Mouse (Mus musculus): ENCODE measurements at regions not wholly inside any gene's neighbourhood (a gene's known extent, or its start where the extent isn't known, plus 50 kb on each side); places are given as distances from the start of the nearest gene placed in this dataset.

- H3K4me1 ChIP-seq (ENCODE audit: control insufficient read depth in 2 of 2, insufficient read depth in 2 of 2, low read length in 2 of 2, poor library complexity in 1 of 2) = no peaks in the 10 kb centered on the region
Measured at GRCm38 (mm10) chr12:25439029-25439551, 342.1 kb upstream of the Id2 start.

GRCm38 (mm10) chr12:25438217-25439028 is 341.5 kb upstream of the Id2 start:
- no peak overlapping the region for H3K4me3 ChIP-seq (ENCODE audit: insufficient read depth in 1 of 2, low read depth in 1 of 2, low read length in 2 of 2, poor library complexity in 1 of 2, severe bottlenecking in 1 of 2)
- peak; percentile 84 for TF ChIP-seq ZNF384 (IDR thresholded peaks at IDR 0.05; ENCODE audit: low read depth, low read length)
- no peak for TF ChIP-seq ZC3H11A (IDR thresholded peaks at IDR 0.05; ENCODE audit: borderline replicate concordance, low read depth, low read length)
- TF ChIP-seq HCFC1 (IDR thresholded peaks at IDR 0.05; ENCODE audit: borderline replicate concordance, insufficient read depth, low read length) = no peak
- TF ChIP-seq CHD2 (IDR thresholded peaks at IDR 0.05; ENCODE audit: low read depth, low read length) = no peak
- H3K9me3 ChIP-seq (ENCODE audit: control insufficient read depth, insufficient read depth, low read depth, low read length) = no peaks in the 10 kb centered on the region
- H3K27ac ChIP-seq (ENCODE audit: insufficient read depth, low read depth, low read length, poor library complexity, severe bottlenecking) = no peak overlapping the region
- H3K36me3 ChIP-seq (ENCODE audit: control insufficient read depth, insufficient read depth, low read length, poor library complexity, severe bottlenecking) = no peaks in the 10 kb centered on the region
- in situ Hi-C loops (cut with MboI; ENCODE audit: low sequenced_read_pairs in 2 of 2, unreplicated experiment in 2 of 2) = no loop called here
- no peak for DNase-seq (ENCODE audit: low read depth, low spot score)
- no peaks in the 10 kb centered on the region for H3K4me1 ChIP-seq (ENCODE audit: control insufficient read depth in 2 of 2, insufficient read depth in 2 of 2, low read length in 2 of 2, poor library complexity in 1 of 2)
- H3K9ac ChIP-seq (ENCODE audit: insufficient read depth, low read depth, low read length, poor library complexity, severe bottlenecking) = no peak overlapping the region

More at GRCm38 (mm10) chr12:25439029-25439551, 342.1 kb upstream of the Id2 start:
- no peak for DNase-seq (ENCODE audit: low read depth, low spot score)
- no peak overlapping the region for H3K27ac ChIP-seq (ENCODE audit: insufficient read depth, low read depth, low read length, poor library complexity, severe bottlenecking)
- H3K9me3 ChIP-seq (ENCODE audit: control insufficient read depth, insufficient read depth, low read depth, low read length) = no peaks in the 10 kb centered on the region
- no peak overlapping the region for H3K4me3 ChIP-seq (ENCODE audit: insufficient read depth in 1 of 2, low read depth in 1 of 2, low read length in 2 of 2, poor library complexity in 1 of 2, severe bottlenecking in 1 of 2)
- H3K36me3 ChIP-seq (ENCODE audit: control insufficient read depth, insufficient read depth, low read length, poor library complexity, severe bottlenecking) = no peaks in the 10 kb centered on the region
- no peak overlapping the region for H3K9ac ChIP-seq (ENCODE audit: insufficient read depth, low read depth, low read length, poor library complexity, severe bottlenecking)
- no peak for TF ChIP-seq CHD2 (IDR thresholded peaks at IDR 0.05; ENCODE audit: low read depth, low read length)
- no peak for TF ChIP-seq HCFC1 (IDR thresholded peaks at IDR 0.05; ENCODE audit: borderline replicate concordance, insufficient read depth, low read length)
- TF ChIP-seq ZC3H11A (IDR thresholded peaks at IDR 0.05; ENCODE audit: borderline replicate concordance, low read depth, low read length) = no peak
- TF ChIP-seq ZNF384 (IDR thresholded peaks at IDR 0.05; ENCODE audit: low read depth, low read length) = no peak
- no peak for TF ChIP-seq MAFK (IDR thresholded peaks at IDR 0.05; ENCODE audit: insufficient read depth, low read depth, low read length)
- in situ Hi-C loops (cut with MboI; ENCODE audit: low sequenced_read_pairs in 2 of 2, unreplicated experiment in 2 of 2) = no loop called here

GRCm38 (mm10) chr12:25437556-25437955 is 340.6 kb upstream of the Id2 start:
- H3K27ac ChIP-seq (ENCODE audit: insufficient read depth, low read depth, low read length, poor library complexity, severe bottlenecking) = no peak overlapping the region
- H3K36me3 ChIP-seq (ENCODE audit: control insufficient read depth, insufficient read depth, low read length, poor library complexity, severe bottlenecking) = no peaks in the 10 kb centered on the region
- H3K4me1 ChIP-seq (ENCODE audit: control insufficient read depth in 2 of 2, insufficient read depth in 2 of 2, low read length in 2 of 2, poor library complexity in 1 of 2) = no peaks in the 10 kb centered on the region
- no peak for TF ChIP-seq ZNF384 (IDR thresholded peaks at IDR 0.05; ENCODE audit: low read depth, low read length)
- no peak for TF ChIP-seq ZC3H11A (IDR thresholded peaks at IDR 0.05; ENCODE audit: borderline replicate concordance, low read depth, low read length)
- no peak for TF ChIP-seq CHD2 (IDR thresholded peaks at IDR 0.05; ENCODE audit: low read depth, low read length)
- no peak for TF ChIP-seq MAFK (IDR thresholded peaks at IDR 0.05; ENCODE audit: insufficient read depth, low read depth, low read length)
- no peak for TF ChIP-seq HCFC1 (IDR thresholded peaks at IDR 0.05; ENCODE audit: borderline replicate concordance, insufficient read depth, low read length)
- DNase-seq (ENCODE audit: low read depth, low spot score) = no peak
- H3K4me3 ChIP-seq (ENCODE audit: insufficient read depth in 1 of 2, low read depth in 1 of 2, low read length in 2 of 2, poor library complexity in 1 of 2, severe bottlenecking in 1 of 2) = no peak overlapping the region
- no peaks in the 10 kb centered on the region for H3K9me3 ChIP-seq (ENCODE audit: control insufficient read depth, insufficient read depth, low read depth, low read length)
- no peak overlapping the region for H3K9ac ChIP-seq (ENCODE audit: insufficient read depth, low read depth, low read length, poor library complexity, severe bottlenecking)
- in situ Hi-C loops (cut with MboI; ENCODE audit: low sequenced_read_pairs in 2 of 2, unreplicated experiment in 2 of 2) = no loop called here

- in situ Hi-C loops (cut with MboI; ENCODE audit: low sequenced_read_pairs in 2 of 2, unreplicated experiment in 2 of 2) = no loop called here
- no peak for DNase-seq (ENCODE audit: low read depth, low spot score)
- Histone ChIP-seq H3K4me1 (ENCODE audit: control insufficient read depth in 2 of 2, insufficient read depth in 2 of 2, low read length in 2 of 2, poor library complexity in 1 of 2) (no peaks in the 10 kb centered on the region), H3K27ac (ENCODE audit: insufficient read depth, low read depth, low read length, poor library complexity, severe bottlenecking) (no peak overlapping the region), H3K36me3 (ENCODE audit: control insufficient read depth, insufficient read depth, low read length, poor library complexity, severe bottlenecking) (no peaks in the 10 kb centered on the region), H3K9ac (ENCODE audit: insufficient read depth, low read depth, low read length, poor library complexity, severe bottlenecking) (no peak overlapping the region), H3K9me3 (ENCODE audit: control insufficient read depth, insufficient read depth, low read depth, low read length) (no peaks in the 10 kb centered on the region), H3K4me3 (ENCODE audit: insufficient read depth in 1 of 2, low read depth in 1 of 2, low read length in 2 of 2, poor library complexity in 1 of 2, severe bottlenecking in 1 of 2) (no peak overlapping the region)
- TF ChIP-seq ZNF384 (IDR thresholded peaks at IDR 0.05; ENCODE audit: low read depth, low read length) (no peak), MAFK (IDR thresholded peaks at IDR 0.05; ENCODE audit: insufficient read depth, low read depth, low read length) (no peak), HCFC1 (IDR thresholded peaks at IDR 0.05; ENCODE audit: borderline replicate concordance, insufficient read depth, low read length) (no peak), CHD2 (IDR thresholded peaks at IDR 0.05; ENCODE audit: low read depth, low read length) (no peak), ZC3H11A (IDR thresholded peaks at IDR 0.05; ENCODE audit: borderline replicate concordance, low read depth, low read length) (no peak)
Measured at GRCm38 (mm10) chr12:25436220-25436911, 339.4 kb upstream of the Id2 start.
